Mouse (Mus musculus): Measurements from ENCODE around the gene Cdca3.

Gene Cdca3

DNA sequence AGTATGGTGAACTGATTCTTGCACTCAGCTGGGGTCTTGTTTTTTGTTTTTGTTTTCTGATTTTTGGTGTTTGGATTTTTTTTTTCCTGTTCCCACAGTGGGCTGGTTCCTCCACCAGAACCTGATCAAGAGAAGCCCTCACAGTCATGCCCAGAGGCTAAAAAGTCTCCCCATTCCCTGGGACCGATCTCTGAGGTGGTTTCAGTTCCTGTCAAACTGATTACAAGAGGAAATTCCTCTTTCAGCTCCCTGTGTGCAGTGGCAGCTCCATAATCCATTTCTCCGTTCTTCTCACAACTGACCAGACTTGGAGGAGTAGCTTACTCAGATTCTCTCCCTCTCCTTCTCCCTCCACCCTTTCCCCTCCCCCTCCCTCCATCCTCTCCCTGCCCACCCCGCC is 45.0 kb downstream of the Cdca3 start:
- no peak for DNase-seq

GRCm38 (mm10) chr6:124879390-124879789 is 50.0 kb downstream of the Cdca3 start:
- peak; percentile 70 to 84 for DNase-seq

DNA sequence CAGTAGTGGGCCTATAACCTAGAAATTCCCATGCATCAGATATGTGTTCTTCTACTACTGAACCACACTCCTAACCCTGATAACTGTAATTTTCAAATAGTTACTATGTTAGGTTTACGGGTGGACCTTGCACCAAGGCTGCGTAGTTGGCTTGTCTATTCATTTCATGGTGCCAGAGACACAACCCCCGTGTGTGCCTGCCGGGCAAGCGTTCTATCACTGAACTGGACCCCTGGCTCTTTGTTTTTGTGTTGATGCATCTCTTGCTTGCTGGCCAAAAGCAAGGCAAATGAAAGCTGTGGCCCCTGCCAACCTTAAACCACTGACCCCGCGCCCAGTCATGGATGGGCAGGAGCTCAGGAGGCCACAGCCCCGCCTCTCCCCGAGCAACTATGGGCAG is 52.5 kb downstream of the Cdca3 start:
- DNase-seq: no peak
